Mouse (Mus musculus): ENCODE results near the gene 1700001K19Rik. TPM values are rescaled to one million over a fixed set of nuclear protein-coding genes. Genes with fewer than 3 reads are reported as not detected.
"Not testable (repeated sequence)": the region's sequence is repeated elsewhere in the genome, so short reads cannot be mapped to it uniquely, and the experiment has no call there.

1700001K19Rik gene
- total and polyA plus RNA-seq, 3 experiments, result not detected

GRCm38 (mm10) chr12:110695676-110696171 lies 13.3 kb upstream of the 1700001K19Rik start:
- TF ChIP-seq RCOR1 (conservative IDR thresholded peaks at IDR 0.05; ENCODE audit: low read depth, low read length) (0 out of 2 replicates have a peak, but pooled peaks have one; percentile 22), POLR2AphosphoS2 (IDR thresholded peaks at IDR 0.05; ENCODE audit: low read depth, low read length) (peak; percentile 0; the same call in 1 of the 2 replicates), USF2 (conservative IDR thresholded peaks at IDR 0.05; ENCODE audit: low read depth, low read length) (no peak), MXI1 (IDR thresholded peaks at IDR 0.05; ENCODE audit: low read depth, low read length) (peak; percentile 56), HCFC1 (IDR thresholded peaks at IDR 0.05; ENCODE audit: low read depth, low read length) (no peak), NRF1 (IDR thresholded peaks at IDR 0.05; ENCODE audit: low read depth, low read length) (peak; percentile 48)
- H3K9me3 ChIP-seq (replicated peaks; ENCODE audit: low read length), result no peaks in the 10 kb centered on the region
- peaks cover 31% of the 10 kb centered on the region for H3K79me2 ChIP-seq (replicated peaks; ENCODE audit: control insufficient read depth, extremely low read depth, insufficient read depth, poor library complexity, severe bottlenecking)
- peaks cover 5 to 45% of the 10 kb centered on the region in 2 experiments for H3K4me1 ChIP-seq (ENCODE audit: control insufficient read depth in 1 of 2, insufficient read depth in 2 of 2)
- DNase-seq (ENCODE audit: extremely low read depth), result no peak
- H3K4me3 ChIP-seq (replicated peaks in 1 of 3; ENCODE audit: low read depth in 2 of 3, low read length in 2 of 3, poor library complexity in 1 of 3), result peak overlapping the region; percentile 90 to 99 (median 95)
- H3K27me3 ChIP-seq (replicated peaks), result no peaks in the 10 kb centered on the region
- H3K36me3 ChIP-seq (replicated peaks in 1 of 2; ENCODE audit: control insufficient read depth in 1 of 2, insufficient read depth in 1 of 2, low read length in 1 of 2), result peaks cover 22 to 27% of the 10 kb centered on the region in 2 experiments
- H3K9ac ChIP-seq (ENCODE audit: insufficient read depth, low read depth), result peak overlapping the region; percentile 83
- in situ Hi-C loops (cut with MboI; ENCODE audit: low pct_ligation_motif_present, low pct_unique_long_range_greater_than_20kb, low sequenced_read_pairs) (no loop called here), dilution Hi-C loops (cut with MboI; ENCODE audit: extremely low pct_ligation_motif_present, extremely low pct_unique_long_range_greater_than_20kb, low sequenced_read_pairs) (no loop called here)
- H3K27ac ChIP-seq (ENCODE audit: insufficient read depth, low read depth), result peak overlapping the region; percentile 35
- peak overlapping the region; percentile 70; the same call in 1 of the 2 replicates for H3K4me2 ChIP-seq (ENCODE audit: insufficient read depth, low read depth, poor library complexity, severe bottlenecking)

GRCm38 (mm10) chr12:110693378-110693777 lies 11.0 kb upstream of the 1700001K19Rik start:
- DNase-seq (ENCODE audit: extremely low read depth); H3K9ac ChIP-seq (ENCODE audit: insufficient read depth, low read depth); dilution Hi-C loops (cut with MboI; ENCODE audit: extremely low pct_ligation_motif_present, extremely low pct_unique_long_range_greater_than_20kb, low sequenced_read_pairs); H3K9me3 ChIP-seq (replicated peaks; ENCODE audit: low read length); H3K27ac ChIP-seq (ENCODE audit: insufficient read depth, low read depth); in situ Hi-C loops (cut with MboI; ENCODE audit: low pct_ligation_motif_present, low pct_unique_long_range_greater_than_20kb, low sequenced_read_pairs); H3K27me3 ChIP-seq (replicated peaks): not testable (repeated sequence)
- H3K4me2 ChIP-seq (ENCODE audit: insufficient read depth, low read depth, poor library complexity, severe bottlenecking), result peak overlapping the region; percentile 22; the same call in 1 of the 2 replicates
- peaks cover 31% of the 10 kb centered on the region for H3K79me2 ChIP-seq (replicated peaks; ENCODE audit: control insufficient read depth, extremely low read depth, insufficient read depth, poor library complexity, severe bottlenecking)
- peak overlapping the region in 1 of 3 experiments; percentile 40 for H3K4me3 ChIP-seq (replicated peaks in 1 of 3; ENCODE audit: low read depth in 2 of 3, low read length in 2 of 3, poor library complexity in 1 of 3)
- H3K36me3 ChIP-seq (replicated peaks in 1 of 2; ENCODE audit: control insufficient read depth in 1 of 2, insufficient read depth in 1 of 2, low read length in 1 of 2), result peaks cover 37 to 48% of the 10 kb centered on the region in 2 experiments
- H3K4me1 ChIP-seq (ENCODE audit: control insufficient read depth in 1 of 2, insufficient read depth in 2 of 2), result peaks cover 0 to 29% of the 10 kb centered on the region in 2 experiments; a peak in 2 of 4 replicates

GRCm38 (mm10) chr12:110689919-110690643 lies 7.7 kb upstream of the 1700001K19Rik start:
- no peak overlapping the region for H3K4me2 ChIP-seq (ENCODE audit: insufficient read depth, low read depth, poor library complexity, severe bottlenecking)
- no peak overlapping the region for H3K27ac ChIP-seq (ENCODE audit: insufficient read depth, low read depth)

More at GRCm38 (mm10) chr12:110689919-110690643, 7.7 kb upstream of the 1700001K19Rik start:
- Histone ChIP-seq H3K9me3 (replicated peaks; ENCODE audit: low read length) (no peaks in the 10 kb centered on the region), H3K79me2 (replicated peaks; ENCODE audit: control insufficient read depth, extremely low read depth, insufficient read depth, poor library complexity, severe bottlenecking) (peaks cover 19% of the 10 kb centered on the region), H3K9ac (ENCODE audit: insufficient read depth, low read depth) (no peak overlapping the region), H3K27me3 (replicated peaks) (no peaks in the 10 kb centered on the region), H3K4me1 (ENCODE audit: control insufficient read depth in 1 of 2, insufficient read depth in 2 of 2) (peaks cover 0 to 14% of the 10 kb centered on the region in 2 experiments; a peak in 2 of 4 replicates), H3K4me3 (replicated peaks in 1 of 3; ENCODE audit: low read depth in 2 of 3, low read length in 2 of 3, poor library complexity in 1 of 3) (no peak overlapping the region), H3K36me3 (replicated peaks in 1 of 2; ENCODE audit: control insufficient read depth in 1 of 2, insufficient read depth in 1 of 2, low read length in 1 of 2) (peaks cover 41 to 79% of the 10 kb centered on the region in 2 experiments)
- DNase-seq (ENCODE audit: extremely low read depth), result no peak
- dilution Hi-C loops (cut with MboI; ENCODE audit: extremely low pct_ligation_motif_present, extremely low pct_unique_long_range_greater_than_20kb, low sequenced_read_pairs), result no loop called here
- TF ChIP-seq POLR2AphosphoS2 (IDR thresholded peaks at IDR 0.05; ENCODE audit: low read depth, low read length) (peak; percentile 94), TCF12 (IDR thresholded peaks at IDR 0.05; ENCODE audit: low read depth, low read length) (no peak), POLR2A (IDR thresholded peaks at IDR 0.05; ENCODE audit: low read depth, low read length) (peak; percentile 42; the same call in 1 of the 2 replicates)
- in situ Hi-C loops (cut with MboI; ENCODE audit: low pct_ligation_motif_present, low pct_unique_long_range_greater_than_20kb, low sequenced_read_pairs), result no loop called here

All from CH12.LX (cell line).